Mouse (Mus musculus): ENCODE data around the gene Vasp. TPM values are rescaled to one million over a fixed set of nuclear protein-coding genes. Genes with fewer than 3 reads are reported as not detected.

Vasp gene
- total and polyA plus RNA-seq, 3 experiments: 25.1 to 51.5 (median 30.8) TPM

DNA sequence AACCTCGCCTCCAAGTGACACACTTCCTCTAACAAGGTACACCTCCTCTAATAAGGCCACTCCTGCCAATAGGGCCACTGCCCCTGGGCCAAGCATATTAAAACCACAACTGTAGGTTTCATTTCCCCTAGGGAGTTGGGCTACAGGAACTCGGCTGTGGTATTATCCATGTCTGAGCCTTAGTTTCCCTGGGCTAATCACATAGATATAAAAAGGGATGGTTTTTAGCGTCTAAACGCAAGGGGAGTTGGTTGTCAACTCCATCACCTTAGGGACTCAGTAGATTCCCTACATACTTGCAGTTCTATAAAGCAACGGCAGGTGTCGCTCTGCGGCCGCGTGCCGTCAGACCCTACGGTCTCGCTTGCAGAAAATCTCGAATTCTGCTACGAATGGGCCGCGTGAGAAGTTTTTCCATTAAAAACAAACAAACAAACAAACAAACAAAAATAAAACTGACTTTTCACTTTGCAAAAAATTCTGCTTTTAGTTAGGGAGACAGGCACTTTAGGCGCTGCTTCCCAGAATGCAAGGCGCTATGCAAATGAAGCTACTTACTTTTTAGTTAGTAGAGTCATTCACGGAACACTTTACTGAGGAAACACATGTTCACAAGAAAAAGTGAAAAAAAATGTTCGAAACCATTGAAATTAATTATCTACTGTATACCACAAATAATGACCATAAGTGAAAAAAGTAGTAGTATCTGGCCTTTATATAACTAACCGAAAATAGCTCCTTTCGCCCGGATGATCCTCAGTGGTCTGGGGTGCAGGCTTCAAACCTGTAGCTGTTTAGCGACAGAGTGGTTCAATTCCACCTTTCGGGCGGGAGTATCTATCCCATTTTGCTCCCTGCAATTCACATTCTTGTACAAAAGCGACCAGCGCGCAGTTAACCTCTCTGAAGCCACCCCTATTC is 29.1 kb upstream of the Vasp start:
- H3K4me1 ChIP-seq (ENCODE audit: control insufficient read depth, insufficient read depth, low read length): peaks cover 2% of the 10 kb centered on the region
- under 1% methylated on average over 29 of the region's 29 CpGs for WGBS
- peak overlapping the region; percentile 23; the same call in 1 of the 2 replicates for H3K9ac ChIP-seq (ENCODE audit: low read depth, low read length)
- H3K36me3 ChIP-seq (ENCODE audit: control insufficient read depth, insufficient read depth, low read length): no peaks in the 10 kb centered on the region
- no peaks in the 10 kb centered on the region for H3K79me2 ChIP-seq (replicated peaks; ENCODE audit: control insufficient read depth, insufficient read depth, low read length)
- peak; percentile 80 for DNase-seq
- no peaks in the 10 kb centered on the region for H3K27me3 ChIP-seq (ENCODE audit: control insufficient read depth, insufficient read depth, low read length)
- TF ChIP-seq CTCF (IDR thresholded peaks at IDR 0.05): peak; percentile 99
- 0 out of 2 replicates have a peak, but pooled peaks have one; percentile 15 for TF ChIP-seq POLR2A (IDR thresholded peaks at IDR 0.05; ENCODE audit: insufficient read depth, low read depth, low read length)
- peak; percentile 92; the same call in 1 of the 2 replicates for TF ChIP-seq EP300 (IDR thresholded peaks at IDR 0.05; ENCODE audit: insufficient read depth, low read depth, low read length)
- peak overlapping the region; percentile 52 for H3K4me3 ChIP-seq
- intact Hi-C loops (cut with DNase I): loop anchor here (1.0 kb wide), 1 partner anchor 43 kb away; no protein-coding TSS in a partner anchor
- H3K27ac ChIP-seq: peak overlapping the region; percentile 95

DNA sequence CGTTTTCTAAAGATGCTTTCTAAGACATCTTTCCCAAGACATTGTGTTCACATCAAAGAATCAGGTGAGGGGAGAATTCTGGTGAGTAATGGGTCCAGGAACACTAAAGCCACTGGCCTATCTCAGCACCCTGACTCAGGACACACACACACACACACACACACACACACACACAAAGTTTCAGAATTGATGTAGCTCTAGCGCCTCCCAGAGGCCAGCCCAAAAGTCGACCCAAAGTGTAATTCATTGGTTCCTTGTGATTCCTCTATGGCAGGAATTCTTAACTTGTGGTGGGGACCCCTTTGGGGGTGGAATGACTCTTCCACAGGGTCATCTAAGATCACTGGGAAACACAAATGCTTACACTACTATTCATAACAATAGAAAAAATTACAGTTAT is 27.6 kb upstream of the Vasp start:
- WGBS: 24% methylated on average over 3 of the region's 3 CpGs
- H3K4me3 ChIP-seq: no peak overlapping the region
- H3K4me1 ChIP-seq (ENCODE audit: control insufficient read depth, insufficient read depth, low read length): peaks cover 2% of the 10 kb centered on the region
- intact Hi-C loops (cut with DNase I): loop anchor here (5.0 kb wide), 1 partner anchor 63 kb away; no protein-coding TSS in a partner anchor
- TF ChIP-seq CTCF (IDR thresholded peaks at IDR 0.05): peak; percentile 67
- TF ChIP-seq EP300 (IDR thresholded peaks at IDR 0.05; ENCODE audit: insufficient read depth, low read depth, low read length): peak; percentile 68; the same call in 1 of the 2 replicates
- TF ChIP-seq POLR2A (IDR thresholded peaks at IDR 0.05; ENCODE audit: insufficient read depth, low read depth, low read length): no peak
- no peak overlapping the region for H3K9ac ChIP-seq (ENCODE audit: low read depth, low read length)
- H3K27ac ChIP-seq: no peak overlapping the region
- no peak for DNase-seq
- H3K27me3 ChIP-seq (ENCODE audit: control insufficient read depth, insufficient read depth, low read length): no peaks in the 10 kb centered on the region
- no peaks in the 10 kb centered on the region for H3K36me3 ChIP-seq (ENCODE audit: control insufficient read depth, insufficient read depth, low read length)
- no peaks in the 10 kb centered on the region for H3K79me2 ChIP-seq (replicated peaks; ENCODE audit: control insufficient read depth, insufficient read depth, low read length)

GRCm38 (mm10) chr7:19297794-19298193 is 26.2 kb upstream of the Vasp start:
- no peak for DNase-seq
- WGBS: 82% methylated on average over 5 of the region's 5 CpGs
- no peaks in the 10 kb centered on the region for H3K27me3 ChIP-seq (ENCODE audit: control insufficient read depth, insufficient read depth, low read length)
- intact Hi-C loops (cut with DNase I): loop anchor here (2.0 to 5.0 kb wide), 3 partner anchors 17 to 119 kb away; no protein-coding TSS in a partner anchor
- H3K9ac ChIP-seq (ENCODE audit: low read depth, low read length): no peak overlapping the region
- H3K4me1 ChIP-seq (ENCODE audit: control insufficient read depth, insufficient read depth, low read length): peaks cover 2% of the 10 kb centered on the region
- TF ChIP-seq POLR2A (IDR thresholded peaks at IDR 0.05; ENCODE audit: insufficient read depth, low read depth, low read length) (no peak), CTCF (IDR thresholded peaks at IDR 0.05) (no peak), EP300 (IDR thresholded peaks at IDR 0.05; ENCODE audit: insufficient read depth, low read depth, low read length) (no peak)
- H3K27ac ChIP-seq: no peak overlapping the region
- H3K4me3 ChIP-seq: no peak overlapping the region
- H3K36me3 ChIP-seq (ENCODE audit: control insufficient read depth, insufficient read depth, low read length): no peaks in the 10 kb centered on the region
- 0 out of 2 replicates have a peak, but pooled peaks cover 1% of the 10 kb centered on the region for H3K79me2 ChIP-seq (replicated peaks; ENCODE audit: control insufficient read depth, insufficient read depth, low read length)

GRCm38 (mm10) chr7:19297034-19297433 is 25.4 kb upstream of the Vasp start:
- H3K4me1 ChIP-seq (ENCODE audit: control insufficient read depth, insufficient read depth, low read length): peaks cover 2% of the 10 kb centered on the region
- 85% methylated on average over 6 of the region's 6 CpGs for WGBS

DNA sequence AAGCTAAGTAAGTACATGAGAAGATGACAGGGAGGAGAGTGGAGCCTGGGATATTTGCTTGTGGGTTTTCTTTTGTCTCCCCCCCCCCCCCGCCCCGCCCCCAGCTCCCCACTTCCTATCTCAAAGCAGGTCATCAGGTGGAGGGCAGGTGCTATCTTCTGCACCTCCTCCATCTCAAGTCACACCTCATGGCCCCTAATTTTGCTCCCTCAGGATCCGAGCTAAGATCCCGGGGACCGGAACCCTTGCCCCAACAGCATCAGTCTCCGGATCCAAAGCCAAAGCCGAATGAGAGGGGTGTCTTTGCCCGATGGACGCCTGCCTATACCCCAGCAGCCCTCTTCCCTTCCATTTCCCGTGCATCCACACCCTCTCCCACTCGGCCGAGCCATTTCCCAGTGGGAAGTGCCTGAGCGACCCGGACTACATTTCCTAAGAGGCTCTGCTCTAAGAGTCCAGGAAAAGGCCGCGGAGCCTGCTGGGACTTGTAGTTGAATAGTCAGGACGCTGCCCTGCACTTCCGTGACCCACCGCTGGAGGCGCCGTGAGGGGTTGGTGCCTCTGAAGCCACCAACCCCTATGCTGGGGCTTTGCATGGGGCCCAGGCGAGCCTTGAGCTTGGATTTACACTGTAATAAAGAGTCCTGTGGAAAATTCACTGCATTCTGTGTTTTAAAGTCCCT is 24.0 kb upstream of the Vasp start:
- peak overlapping the region; percentile 52 for H3K27ac ChIP-seq
- peak overlapping the region; percentile 52 for H3K9ac ChIP-seq (ENCODE audit: low read depth, low read length)
- peak; percentile 94 to 99 for DNase-seq
- 0 out of 2 replicates have a peak, but pooled peaks cover 1% of the 10 kb centered on the region for H3K79me2 ChIP-seq (replicated peaks; ENCODE audit: control insufficient read depth, insufficient read depth, low read length)
- no peaks in the 10 kb centered on the region for H3K4me1 ChIP-seq (ENCODE audit: control insufficient read depth, insufficient read depth, low read length)
- H3K36me3 ChIP-seq (ENCODE audit: control insufficient read depth, insufficient read depth, low read length): no peaks in the 10 kb centered on the region
- intact Hi-C loops (cut with DNase I): loop anchor here (2.0 to 5.0 kb wide), 3 partner anchors 19 to 117 kb away; no protein-coding TSS in a partner anchor
- H3K4me3 ChIP-seq: peak overlapping the region; percentile 35; the same call in 1 of the 2 replicates
- TF ChIP-seq CTCF (IDR thresholded peaks at IDR 0.05) (no peak; the same call in 1 of the 2 replicates), EP300 (IDR thresholded peaks at IDR 0.05; ENCODE audit: insufficient read depth, low read depth, low read length) (no peak), POLR2A (IDR thresholded peaks at IDR 0.05; ENCODE audit: insufficient read depth, low read depth, low read length) (0 out of 2 replicates have a peak, but pooled peaks have one; percentile 39)
- H3K27me3 ChIP-seq (ENCODE audit: control insufficient read depth, insufficient read depth, low read length): no peaks in the 10 kb centered on the region
- WGBS: 12% methylated on average over 20 of the region's 22 CpGs

More at GRCm38 (mm10) chr7:19297034-19297433, 25.4 kb upstream of the Vasp start:
- Histone ChIP-seq H3K9ac (ENCODE audit: low read depth, low read length) (no peak overlapping the region), H3K27ac (no peak overlapping the region), H3K4me3 (no peak overlapping the region), H3K79me2 (replicated peaks; ENCODE audit: control insufficient read depth, insufficient read depth, low read length) (0 out of 2 replicates have a peak, but pooled peaks cover 1% of the 10 kb centered on the region), H3K27me3 (ENCODE audit: control insufficient read depth, insufficient read depth, low read length) (no peaks in the 10 kb centered on the region), H3K36me3 (ENCODE audit: control insufficient read depth, insufficient read depth, low read length) (no peaks in the 10 kb centered on the region)
- TF ChIP-seq CTCF (IDR thresholded peaks at IDR 0.05) (peak; percentile 35), EP300 (IDR thresholded peaks at IDR 0.05; ENCODE audit: insufficient read depth, low read depth, low read length) (no peak)
- DNase-seq: no peak
- intact Hi-C loops (cut with DNase I): loop anchor here (2.0 to 5.0 kb wide), 3 partner anchors 18 to 118 kb away; no protein-coding TSS in a partner anchor
